Mouse (Mus musculus): ENCODE results near the gene Dcakd. TPM values are rescaled to one million over a fixed set of nuclear protein-coding genes. Genes with fewer than 3 reads are reported as not detected.

Gene Dcakd
- polyA plus RNA-seq, 1 experiment: 24.7 TPM

- H3K27me3 ChIP-seq (ENCODE audit: control insufficient read depth, insufficient read depth, low read length): no peaks in the 10 kb centered on the region
- no peaks in the 10 kb centered on the region for H3K36me3 ChIP-seq (ENCODE audit: control insufficient read depth, insufficient read depth, low read length)
- TF ChIP-seq CTCF (IDR thresholded peaks at IDR 0.05; ENCODE audit: extremely low read depth, insufficient read depth, insufficient read length, insufficient replicate concordance) (no peak), POLR2A (IDR thresholded peaks at IDR 0.05; ENCODE audit: low read depth, low read length) (no peak)
- WGBS: 86% methylated on average over 9 of the region's 9 CpGs
- H3K27ac ChIP-seq (ENCODE audit: insufficient read depth, low read length): no peak overlapping the region
- H3K4me1 ChIP-seq (ENCODE audit: control insufficient read depth, insufficient read depth, insufficient read length): no peaks in the 10 kb centered on the region
- no peak overlapping the region for H3K4me3 ChIP-seq (ENCODE audit: extremely low read depth, insufficient read depth, insufficient read length)
- DNase-seq (ENCODE audit: low read depth in 1 of 2, low spot score in 2 of 2): no peak
Measured at GRCm38 (mm10) chr11:103017661-103018060, 10.5 kb downstream of the Dcakd start.

GRCm38 (mm10) chr11:103016930-103017329, 11.2 kb downstream of the Dcakd start:
- Histone ChIP-seq H3K4me1 (ENCODE audit: control insufficient read depth, insufficient read depth, insufficient read length) (no peaks in the 10 kb centered on the region), H3K4me3 (ENCODE audit: extremely low read depth, insufficient read depth, insufficient read length) (peak overlapping the region; percentile 87), H3K27me3 (ENCODE audit: control insufficient read depth, insufficient read depth, low read length) (no peaks in the 10 kb centered on the region), H3K36me3 (ENCODE audit: control insufficient read depth, insufficient read depth, low read length) (no peaks in the 10 kb centered on the region), H3K27ac (ENCODE audit: insufficient read depth, low read length) (peak overlapping the region; percentile 77)
- peak; percentile 75 to 97 for DNase-seq (ENCODE audit: low read depth in 1 of 2, low spot score in 2 of 2)
- under 1% methylated on average over 40 of the region's 41 CpGs for WGBS
- TF ChIP-seq CTCF (IDR thresholded peaks at IDR 0.05; ENCODE audit: extremely low read depth, insufficient read depth, insufficient read length, insufficient replicate concordance) (no peak), POLR2A (IDR thresholded peaks at IDR 0.05; ENCODE audit: low read depth, low read length) (peak; percentile 27; the same call in 1 of the 2 replicates)

GRCm38 (mm10) chr11:103015881-103016825, 12.0 kb downstream of the Dcakd start:
- Histone ChIP-seq H3K4me1 (ENCODE audit: control insufficient read depth, insufficient read depth, insufficient read length) (no peaks in the 10 kb centered on the region), H3K36me3 (ENCODE audit: control insufficient read depth, insufficient read depth, low read length) (no peaks in the 10 kb centered on the region), H3K4me3 (ENCODE audit: extremely low read depth, insufficient read depth, insufficient read length) (peak overlapping the region; percentile 87), H3K27ac (ENCODE audit: insufficient read depth, low read length) (peak overlapping the region; percentile 77), H3K27me3 (ENCODE audit: control insufficient read depth, insufficient read depth, low read length) (no peaks in the 10 kb centered on the region)
- DNase-seq (ENCODE audit: low read depth in 1 of 2, low spot score in 2 of 2): no peak
- TF ChIP-seq CTCF (IDR thresholded peaks at IDR 0.05; ENCODE audit: extremely low read depth, insufficient read depth, insufficient read length, insufficient replicate concordance) (no peak), POLR2A (IDR thresholded peaks at IDR 0.05; ENCODE audit: low read depth, low read length) (no peak)
- 47% methylated on average over 27 of the region's 27 CpGs for WGBS

- Histone ChIP-seq H3K4me1 (ENCODE audit: control insufficient read depth, insufficient read depth, insufficient read length) (no peaks in the 10 kb centered on the region; the same call in 1 of the 2 replicates), H3K4me3 (ENCODE audit: extremely low read depth, insufficient read depth, insufficient read length) (no peak overlapping the region), H3K36me3 (ENCODE audit: control insufficient read depth, insufficient read depth, low read length) (no peaks in the 10 kb centered on the region), H3K27me3 (ENCODE audit: control insufficient read depth, insufficient read depth, low read length) (no peaks in the 10 kb centered on the region), H3K27ac (ENCODE audit: insufficient read depth, low read length) (no peak overlapping the region)
- WGBS: 95% methylated on average over 2 of the region's 2 CpGs
- no peak for TF ChIP-seq POLR2A (IDR thresholded peaks at IDR 0.05; ENCODE audit: low read depth, low read length)
- TF ChIP-seq CTCF (IDR thresholded peaks at IDR 0.05; ENCODE audit: extremely low read depth, insufficient read depth, insufficient read length, insufficient replicate concordance): no peak
- DNase-seq (ENCODE audit: low read depth in 1 of 2, low spot score in 2 of 2): no peak
Measured at GRCm38 (mm10) chr11:103011206-103011497, 17.0 kb downstream of the Dcakd start.

GRCm38 (mm10) chr11:103010454-103011205, 17.5 kb downstream of the Dcakd start:
- Histone ChIP-seq H3K27ac (ENCODE audit: insufficient read depth, low read length) (no peak overlapping the region), H3K36me3 (ENCODE audit: control insufficient read depth, insufficient read depth, low read length) (no peaks in the 10 kb centered on the region), H3K27me3 (ENCODE audit: control insufficient read depth, insufficient read depth, low read length) (no peaks in the 10 kb centered on the region), H3K4me3 (ENCODE audit: extremely low read depth, insufficient read depth, insufficient read length) (no peak overlapping the region), H3K4me1 (ENCODE audit: control insufficient read depth, insufficient read depth, insufficient read length) (no peaks in the 10 kb centered on the region; the same call in 1 of the 2 replicates)
- 93% methylated on average over 13 of the region's 13 CpGs for WGBS
- TF ChIP-seq POLR2A (IDR thresholded peaks at IDR 0.05; ENCODE audit: low read depth, low read length): no peak
- no peak for TF ChIP-seq CTCF (IDR thresholded peaks at IDR 0.05; ENCODE audit: extremely low read depth, insufficient read depth, insufficient read length, insufficient replicate concordance)
- no peak for DNase-seq (ENCODE audit: low read depth in 1 of 2, low spot score in 2 of 2)

- Histone ChIP-seq H3K36me3 (ENCODE audit: control insufficient read depth, insufficient read depth, low read length) (no peaks in the 10 kb centered on the region), H3K4me3 (ENCODE audit: extremely low read depth, insufficient read depth, insufficient read length) (no peak overlapping the region), H3K27me3 (ENCODE audit: control insufficient read depth, insufficient read depth, low read length) (no peaks in the 10 kb centered on the region), H3K4me1 (ENCODE audit: control insufficient read depth, insufficient read depth, insufficient read length) (no peaks in the 10 kb centered on the region; the same call in 1 of the 2 replicates), H3K27ac (ENCODE audit: insufficient read depth, low read length) (no peak overlapping the region)
- 94% methylated on average over 8 of the region's 8 CpGs for WGBS
- TF ChIP-seq POLR2A (IDR thresholded peaks at IDR 0.05; ENCODE audit: low read depth, low read length) (no peak), CTCF (IDR thresholded peaks at IDR 0.05; ENCODE audit: extremely low read depth, insufficient read depth, insufficient read length, insufficient replicate concordance) (peak; percentile 29; the same call in 1 of the 2 replicates)
- peak in 1 of 2 experiments; percentile 13 for DNase-seq (ENCODE audit: low read depth in 1 of 2, low spot score in 2 of 2)
Measured at GRCm38 (mm10) chr11:103009208-103009607, 18.9 kb downstream of the Dcakd start.
